Mouse (Mus musculus): ENCODE measurements around the gene Lipt1.

Lipt1 gene

DNA sequence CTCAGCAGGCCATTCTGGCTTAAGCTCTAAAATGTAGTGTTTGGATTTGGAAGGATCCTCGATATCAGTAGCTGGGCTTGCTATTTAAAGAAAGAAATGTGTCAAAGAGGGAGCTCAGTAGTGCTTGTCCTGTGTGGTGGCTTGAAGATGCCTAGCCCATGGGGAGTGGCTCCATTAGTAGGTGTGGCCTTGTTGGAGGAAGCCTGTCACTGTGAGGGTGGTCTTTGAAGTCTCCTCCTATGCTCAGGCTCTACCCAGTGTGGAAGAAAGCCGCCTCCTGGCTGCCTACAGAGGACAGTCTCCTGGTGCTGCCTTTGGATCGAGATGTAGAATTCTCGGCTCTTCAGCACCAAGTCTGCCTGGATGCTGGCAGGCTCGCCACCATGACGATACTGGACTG, 28.8 kb downstream of the Lipt1 start:
- DNase-seq = no peak

DNA sequence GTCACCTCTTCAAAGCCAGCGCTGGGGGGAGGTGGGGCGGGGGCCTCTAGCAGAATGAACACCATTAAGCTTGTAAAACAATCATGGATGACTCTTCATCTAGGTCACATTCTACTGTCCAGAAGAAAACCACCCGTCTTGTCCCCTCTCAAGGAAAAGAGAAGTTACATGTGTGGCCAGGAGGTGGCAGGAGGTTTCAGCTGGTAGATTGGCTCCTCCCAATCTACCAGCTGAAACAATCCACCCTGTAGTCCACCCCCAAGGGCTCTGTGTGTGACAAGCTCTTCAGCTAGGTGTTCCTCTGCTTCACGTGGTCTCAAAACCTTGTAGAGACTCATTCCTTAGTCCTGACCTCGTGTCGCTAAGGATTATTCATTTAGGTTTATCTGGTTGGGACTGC, 31.6 kb downstream of the Lipt1 start:
- DNase-seq = peak; percentile 12 to 19

DNA sequence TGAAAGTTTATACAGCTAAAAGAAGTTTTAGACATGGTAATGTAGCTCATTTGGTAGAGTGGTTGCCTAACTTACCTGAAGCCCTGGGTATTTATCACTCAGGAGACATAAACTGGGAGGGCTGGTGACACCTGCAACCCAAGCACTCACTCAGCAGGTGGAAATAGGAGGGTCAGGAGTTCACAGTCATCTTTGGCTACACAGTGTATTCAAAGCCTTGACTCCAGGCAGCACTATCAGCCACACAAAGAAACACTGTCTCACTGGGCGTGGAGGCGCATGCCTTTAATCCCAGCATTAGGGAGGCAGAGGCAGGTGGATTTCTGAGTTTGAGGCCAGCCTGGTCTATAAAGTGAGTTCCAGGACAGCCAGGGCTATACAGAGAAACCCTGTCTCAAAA, 41.2 kb downstream of the Lipt1 start:
- DNase-seq = no peak

DNA sequence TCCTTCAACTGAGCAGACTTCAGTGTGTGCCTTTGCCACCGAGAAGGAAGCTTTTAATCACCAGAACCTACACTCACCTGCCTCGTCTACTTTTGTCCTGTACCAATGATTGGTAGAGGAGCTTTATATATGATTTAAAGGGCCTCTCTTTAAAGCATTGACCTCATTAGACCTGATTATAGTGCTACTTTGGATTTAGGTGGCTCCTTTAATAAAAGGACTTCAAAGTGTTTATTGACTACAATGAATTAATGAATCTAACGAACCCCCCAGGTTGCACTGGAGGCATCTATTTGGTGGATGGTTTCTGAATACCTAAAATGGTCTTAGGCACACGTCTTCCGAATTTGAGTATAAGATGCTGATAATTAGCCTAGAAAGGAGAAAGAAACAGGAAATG, 44.9 kb downstream of the Lipt1 start, which contains the start of gene Lyg2:
Gene Lyg2 (minus strand): TSS at position 101 of the 400 bp plus-strand sequence.
- no peak for DNase-seq

DNA sequence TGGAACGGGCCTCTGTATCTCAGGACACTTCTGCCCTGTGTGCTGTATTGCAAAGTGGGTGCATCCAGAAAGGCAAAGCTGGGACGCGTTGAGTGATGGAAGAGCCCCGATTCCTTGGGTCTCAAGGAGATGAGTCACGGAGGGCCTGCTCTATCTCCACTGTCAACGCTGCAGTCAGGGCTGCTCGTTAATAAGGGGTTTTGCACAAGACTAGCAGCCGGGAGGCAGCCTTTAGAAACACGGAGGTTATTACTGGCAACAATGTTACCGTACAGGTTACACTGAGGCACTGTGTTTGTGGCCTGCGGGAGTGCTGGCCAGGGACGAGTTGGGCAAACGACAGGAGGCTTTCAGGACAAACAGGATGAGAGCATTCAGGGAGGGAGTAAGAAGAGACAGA, 46.1 kb downstream of the Lipt1 start:
- DNase-seq = no peak

DNA sequence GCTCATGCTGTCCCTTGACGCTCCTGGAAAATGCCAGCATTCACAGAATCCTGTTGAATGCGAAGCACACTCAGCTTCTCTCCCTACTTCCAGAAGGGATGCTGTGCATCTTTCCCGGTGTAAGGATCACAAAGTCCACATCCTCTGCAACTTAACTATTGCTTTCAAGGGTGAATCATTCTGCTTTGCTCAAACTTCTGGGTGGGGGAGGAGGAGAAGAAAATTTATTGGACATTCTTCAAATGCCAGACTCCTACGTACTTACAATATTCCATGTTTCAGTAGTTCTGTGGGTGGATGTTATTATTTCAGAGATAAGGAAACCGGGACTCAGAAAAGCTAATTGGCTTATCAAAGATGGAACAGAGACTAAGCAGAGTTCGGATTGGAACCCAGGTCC, 46.6 kb downstream of the Lipt1 start:
- no peak for DNase-seq

DNA sequence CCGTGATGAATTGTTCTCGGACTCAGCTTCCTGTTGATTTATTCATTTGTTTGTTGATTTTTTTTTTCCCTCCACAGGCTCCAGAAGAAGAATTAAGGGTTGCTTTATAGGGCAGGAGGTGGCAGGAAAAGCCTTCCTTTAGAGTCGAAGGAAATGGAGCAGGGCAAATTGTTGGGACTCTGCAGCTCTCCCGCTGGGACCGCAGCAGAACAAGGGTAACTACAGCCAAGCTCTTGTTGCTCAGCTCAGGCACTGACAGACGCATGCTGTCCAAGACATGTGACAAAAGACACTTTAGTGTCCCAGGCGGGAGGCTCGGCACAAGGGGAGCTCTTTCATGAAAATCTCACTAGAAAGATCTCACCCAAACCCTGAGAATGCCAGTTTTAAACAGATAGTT, 51.0 kb downstream of the Lipt1 start:
- DNase-seq = no peak
